Mouse (Mus musculus): ENCODE measurements at regions not wholly inside any gene's neighbourhood (a gene's known extent, or its start where the extent isn't known, plus 50 kb on each side); places are given as distances from the start of the nearest gene placed in this dataset.

DNA sequence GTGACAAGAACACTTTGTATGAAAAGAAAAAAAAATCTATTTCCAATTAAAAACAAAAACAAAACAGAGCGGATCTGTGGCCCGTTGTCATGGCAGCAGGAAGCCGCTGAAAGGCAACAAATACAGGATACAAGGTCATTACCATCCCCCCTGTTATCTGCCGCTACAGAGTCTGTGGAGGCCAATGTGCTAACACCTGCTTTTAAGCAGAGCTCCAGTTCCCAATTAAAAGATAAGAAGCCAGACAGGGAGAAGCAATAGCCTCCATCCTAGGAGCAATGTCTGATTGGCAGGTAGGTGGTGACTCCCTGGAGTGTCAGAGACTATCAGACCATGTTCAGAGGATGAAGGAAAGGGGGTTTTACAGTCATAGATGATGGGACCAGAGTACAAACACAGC, 587.5 kb upstream of the Gm10131 start:
- H3K36me3 ChIP-seq = no peaks in the 10 kb centered on the region
- no peak overlapping the region for H3K4me3 ChIP-seq (replicated peaks)
- H3K27ac ChIP-seq = no peak overlapping the region
- no peak overlapping the region for H3K4me2 ChIP-seq
- no peak overlapping the region for H3K9ac ChIP-seq
- ATAC-seq (ENCODE audit: insufficient read depth, low FRiP score, low read depth) = no peak
- H3K9me3 ChIP-seq = no peaks in the 10 kb centered on the region
- no peaks in the 10 kb centered on the region for H3K27me3 ChIP-seq (replicated peaks)
- 59% methylated on average over 4 of the region's 4 CpGs for WGBS
- H3K4me1 ChIP-seq = no peaks in the 10 kb centered on the region

DNA sequence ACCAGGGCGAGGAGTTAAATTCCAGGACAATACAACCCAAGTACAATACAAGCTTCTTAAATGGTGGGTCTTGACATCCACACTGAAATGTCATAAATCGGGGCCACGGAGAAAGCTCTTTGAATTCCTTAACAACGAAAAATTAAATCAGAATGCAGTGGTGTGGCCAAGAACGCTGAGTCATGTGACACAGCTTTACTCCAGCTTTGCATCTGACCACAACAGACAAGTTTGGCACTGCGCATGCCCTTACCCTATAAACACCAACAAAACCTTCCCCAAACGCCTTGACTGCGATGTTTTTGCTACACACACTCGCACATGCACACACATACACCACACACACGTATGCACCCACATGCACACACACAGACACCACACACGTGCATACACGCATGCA, 584.8 kb upstream of the Gm10131 start:
- Histone ChIP-seq H3K9me3 (no peaks in the 10 kb centered on the region), H3K27me3 (replicated peaks) (no peaks in the 10 kb centered on the region), H3K9ac (no peak overlapping the region), H3K4me2 (no peak overlapping the region), H3K36me3 (no peaks in the 10 kb centered on the region), H3K27ac (no peak overlapping the region), H3K4me3 (replicated peaks) (no peak overlapping the region), H3K4me1 (no peaks in the 10 kb centered on the region)
- 86% methylated on average over 12 of the region's 12 CpGs for WGBS
- ATAC-seq (ENCODE audit: insufficient read depth, low FRiP score, low read depth) = no peak

DNA sequence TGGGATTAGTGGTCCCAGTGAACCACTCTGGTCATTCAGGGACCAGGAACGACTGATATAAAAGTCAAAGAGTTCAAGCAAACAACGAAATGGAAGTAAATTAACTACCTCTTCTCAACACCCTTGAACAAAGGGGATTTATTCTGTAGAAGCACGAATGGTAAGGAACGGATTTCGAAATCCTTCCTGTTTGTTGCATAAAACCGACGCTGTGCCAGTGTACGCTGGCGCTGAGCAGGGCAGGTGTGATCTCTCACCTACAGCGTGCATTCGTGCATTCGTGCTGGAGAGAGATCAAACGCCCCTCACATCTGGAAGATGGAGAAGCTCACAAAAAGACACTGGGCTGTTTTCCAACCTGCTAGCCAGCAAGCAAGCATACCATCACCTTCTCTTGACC, 581.1 kb upstream of the Gm10131 start:
- Histone ChIP-seq H3K4me1 (0 out of 2 replicates have a peak, but pooled peaks cover 6% of the 10 kb centered on the region), H3K36me3 (no peaks in the 10 kb centered on the region), H3K9ac (no peak overlapping the region), H3K27me3 (replicated peaks) (no peaks in the 10 kb centered on the region), H3K27ac (no peak overlapping the region), H3K9me3 (no peaks in the 10 kb centered on the region), H3K4me2 (no peak overlapping the region), H3K4me3 (replicated peaks) (no peak overlapping the region)
- ATAC-seq (ENCODE audit: insufficient read depth, low FRiP score, low read depth) = no peak
- WGBS = 47% methylated on average over 13 of the region's 13 CpGs

DNA sequence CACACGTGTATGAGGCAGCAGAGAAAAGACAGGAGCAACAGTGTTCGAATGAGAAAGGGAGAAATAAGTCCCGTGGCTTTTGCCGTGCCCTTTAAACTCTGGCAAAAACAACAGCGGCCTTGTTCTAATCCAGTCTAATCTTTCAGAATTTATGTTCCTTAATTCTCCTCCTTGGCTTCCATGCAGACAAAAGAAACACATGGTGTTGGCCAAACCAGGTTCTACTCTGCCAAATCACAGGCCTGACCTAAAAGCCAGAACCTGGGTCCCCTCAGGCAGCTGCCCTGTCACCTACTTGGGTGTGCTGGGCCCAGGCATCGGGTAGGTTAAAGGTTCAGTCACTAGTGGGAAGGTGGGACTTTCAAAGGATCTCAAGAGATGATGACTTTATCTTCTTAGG, 580.2 kb upstream of the Gm10131 start:
- ATAC-seq (ENCODE audit: insufficient read depth, low FRiP score, low read depth) = no peak
- Histone ChIP-seq H3K4me1 (0 out of 2 replicates have a peak, but pooled peaks cover 6% of the 10 kb centered on the region), H3K9me3 (no peaks in the 10 kb centered on the region), H3K27ac (no peak overlapping the region), H3K4me3 (replicated peaks) (no peak overlapping the region), H3K4me2 (no peak overlapping the region), H3K9ac (no peak overlapping the region), H3K27me3 (replicated peaks) (no peaks in the 10 kb centered on the region), H3K36me3 (no peaks in the 10 kb centered on the region)
- WGBS = 77% methylated on average over 6 of the region's 6 CpGs

DNA sequence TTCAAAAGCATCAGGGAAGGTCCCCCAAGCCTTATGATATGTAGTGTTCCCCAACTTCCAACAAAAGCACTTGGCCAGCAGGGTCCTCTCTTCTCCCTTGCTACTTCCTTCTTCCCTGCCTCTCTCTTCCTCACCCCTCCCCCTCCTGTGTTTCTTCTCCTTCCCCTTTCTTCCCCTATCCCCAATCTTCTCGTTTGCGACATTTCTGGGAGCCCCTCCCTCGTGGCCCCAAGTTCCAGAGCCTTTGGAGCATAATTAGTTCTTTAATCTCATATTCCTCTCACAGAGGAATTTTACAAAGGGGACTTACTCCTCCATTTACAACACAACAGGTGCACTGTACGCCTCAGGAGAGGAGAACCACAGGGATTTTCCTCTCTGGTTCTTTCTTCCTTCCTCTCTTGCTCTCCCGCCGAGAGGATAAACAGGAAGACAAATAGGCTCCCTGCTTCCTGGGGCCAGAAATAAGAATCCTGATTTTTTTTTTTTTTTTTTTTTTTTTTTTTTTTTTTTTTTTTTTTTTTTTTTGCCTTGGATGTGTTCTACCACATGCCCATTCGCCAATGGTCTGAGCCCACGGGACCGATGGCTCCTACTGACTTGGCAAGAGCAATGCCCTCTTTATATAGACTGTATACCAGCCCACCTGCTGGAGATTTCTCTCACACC, 578.4 kb upstream of the Gm10131 start:
- H3K27ac ChIP-seq = no peak overlapping the region
- H3K36me3 ChIP-seq = no peaks in the 10 kb centered on the region
- H3K4me1 ChIP-seq = 0 out of 2 replicates have a peak, but pooled peaks cover 6% of the 10 kb centered on the region
- no peaks in the 10 kb centered on the region for H3K27me3 ChIP-seq (replicated peaks)
- 14% methylated on average over 9 of the region's 9 CpGs for WGBS
- H3K4me2 ChIP-seq = peak overlapping the region; percentile 47
- ATAC-seq (ENCODE audit: insufficient read depth, low FRiP score, low read depth) = no peak
- peak overlapping the region; percentile 28 for H3K4me3 ChIP-seq (replicated peaks)
- H3K9ac ChIP-seq = no peak overlapping the region
- no peaks in the 10 kb centered on the region for H3K9me3 ChIP-seq

DNA sequence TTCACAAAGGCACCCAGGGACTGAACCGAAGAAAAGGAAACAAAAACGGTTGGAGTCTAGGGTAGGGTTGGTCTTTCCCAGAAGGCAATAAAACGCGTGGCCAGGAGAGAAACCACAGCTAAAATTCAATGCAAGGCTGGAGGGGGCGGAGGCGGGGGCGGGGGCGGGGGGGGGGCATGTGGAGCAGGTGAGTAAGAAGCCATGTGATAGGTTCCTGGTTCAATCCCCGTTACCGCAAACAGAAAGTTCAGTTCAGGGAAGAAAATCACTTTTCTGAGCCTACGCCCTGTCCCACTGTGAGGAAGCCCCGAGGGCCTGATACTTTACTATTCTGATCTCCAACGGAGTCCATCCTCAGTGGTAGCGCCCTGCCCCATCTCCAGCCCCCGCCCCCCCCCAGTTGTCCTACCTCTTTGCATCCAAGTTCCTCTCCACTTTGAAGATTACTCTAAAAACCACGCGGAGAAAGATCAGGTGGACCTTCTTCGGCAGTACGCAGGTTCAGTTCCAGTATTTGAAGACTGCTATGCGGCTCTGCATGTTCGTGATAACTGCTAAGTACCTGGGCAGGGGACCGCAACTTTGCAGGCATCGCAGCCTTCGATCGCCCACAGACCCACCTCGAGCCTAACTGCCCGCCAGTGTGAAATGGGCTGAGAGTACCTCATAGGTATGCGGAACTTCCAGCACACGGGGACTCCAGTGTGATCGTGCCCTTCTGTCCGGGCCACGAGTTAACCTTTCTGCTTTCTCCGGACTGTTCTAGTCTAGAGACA, 577.7 kb upstream of the Gm10131 start:
- H3K4me2 ChIP-seq = peak overlapping the region; percentile 47
- H3K27me3 ChIP-seq (replicated peaks) = no peaks in the 10 kb centered on the region
- no peak overlapping the region for H3K9ac ChIP-seq
- 0 out of 2 replicates have a peak, but pooled peaks cover 6% of the 10 kb centered on the region for H3K4me1 ChIP-seq
- no peaks in the 10 kb centered on the region for H3K36me3 ChIP-seq
- no peak overlapping the region for H3K27ac ChIP-seq
- WGBS = 18% methylated on average over 33 of the region's 33 CpGs
- ATAC-seq (ENCODE audit: insufficient read depth, low FRiP score, low read depth) = peak; percentile 35; the same call in 1 of the 2 replicates
- H3K9me3 ChIP-seq = no peaks in the 10 kb centered on the region
- H3K4me3 ChIP-seq (replicated peaks) = peak overlapping the region; percentile 28

DNA sequence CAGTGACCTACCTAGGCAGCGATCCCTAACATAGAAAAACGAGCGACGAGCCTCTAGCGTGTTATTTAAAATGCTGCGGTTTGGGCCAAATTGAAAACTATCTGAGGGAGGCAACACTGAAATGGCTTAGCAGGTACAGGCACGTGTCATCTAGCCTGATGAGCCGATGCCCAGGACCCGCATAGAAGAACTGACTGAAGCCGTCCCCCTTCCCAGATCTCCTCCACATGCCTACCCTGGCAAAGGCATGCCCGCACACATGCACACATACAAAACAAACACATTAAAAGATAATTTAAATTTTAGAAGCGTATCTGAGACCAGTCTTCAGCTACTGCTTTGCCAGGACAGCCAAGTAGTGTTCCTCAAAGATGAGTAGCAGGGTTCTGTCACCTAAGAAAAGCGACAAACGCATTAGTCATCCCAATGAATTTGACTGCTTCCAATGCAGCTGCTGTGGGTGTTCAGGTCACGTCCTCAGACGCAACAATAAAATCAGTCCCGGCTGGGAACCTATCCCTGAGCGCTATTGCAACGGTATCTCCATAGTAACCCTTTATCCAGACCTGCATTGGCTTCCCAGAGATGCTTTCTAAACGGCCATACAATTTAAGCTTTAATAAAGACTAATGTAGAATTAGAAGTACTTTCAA, 577.0 kb upstream of the Gm10131 start:
- Histone ChIP-seq H3K27me3 (replicated peaks) (no peaks in the 10 kb centered on the region), H3K27ac (no peak overlapping the region), H3K9ac (no peak overlapping the region), H3K4me3 (replicated peaks) (peak overlapping the region; percentile 28), H3K4me1 (0 out of 2 replicates have a peak, but pooled peaks cover 6% of the 10 kb centered on the region), H3K36me3 (no peaks in the 10 kb centered on the region), H3K4me2 (peak overlapping the region; percentile 47), H3K9me3 (no peaks in the 10 kb centered on the region)
- ATAC-seq (ENCODE audit: insufficient read depth, low FRiP score, low read depth) = 0 out of 2 replicates have a peak, but pooled peaks have one; percentile 27
- WGBS = 68% methylated on average over 20 of the region's 20 CpGs

DNA sequence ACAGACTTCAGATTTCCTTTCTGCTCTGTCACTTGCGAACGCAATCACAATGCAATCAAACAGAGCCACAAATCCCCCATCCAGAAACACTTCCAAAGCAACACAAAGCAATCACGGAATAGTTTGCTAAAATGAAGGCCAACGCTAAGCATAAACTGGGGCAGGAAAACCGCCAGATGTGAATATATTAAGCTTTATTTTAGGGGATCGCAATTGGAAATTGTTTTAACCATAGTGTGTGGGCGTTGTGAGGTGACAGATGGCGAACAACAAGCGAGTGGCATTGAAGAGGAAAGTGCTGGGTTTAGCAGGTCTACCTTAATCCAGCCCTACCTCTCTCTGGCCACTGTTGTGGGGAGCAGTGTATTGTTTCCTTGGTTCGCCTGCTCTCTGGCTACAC, 574.8 kb upstream of the Gm10131 start:
- Histone ChIP-seq H3K36me3 (no peaks in the 10 kb centered on the region), H3K9ac (no peak overlapping the region), H3K27ac (no peak overlapping the region), H3K27me3 (replicated peaks) (no peaks in the 10 kb centered on the region), H3K9me3 (no peaks in the 10 kb centered on the region), H3K4me3 (replicated peaks) (no peak overlapping the region), H3K4me1 (0 out of 2 replicates have a peak, but pooled peaks cover 6% of the 10 kb centered on the region), H3K4me2 (no peak overlapping the region)
- ATAC-seq (ENCODE audit: insufficient read depth, low FRiP score, low read depth) = no peak
- 88% methylated on average over 10 of the region's 10 CpGs for WGBS

DNA sequence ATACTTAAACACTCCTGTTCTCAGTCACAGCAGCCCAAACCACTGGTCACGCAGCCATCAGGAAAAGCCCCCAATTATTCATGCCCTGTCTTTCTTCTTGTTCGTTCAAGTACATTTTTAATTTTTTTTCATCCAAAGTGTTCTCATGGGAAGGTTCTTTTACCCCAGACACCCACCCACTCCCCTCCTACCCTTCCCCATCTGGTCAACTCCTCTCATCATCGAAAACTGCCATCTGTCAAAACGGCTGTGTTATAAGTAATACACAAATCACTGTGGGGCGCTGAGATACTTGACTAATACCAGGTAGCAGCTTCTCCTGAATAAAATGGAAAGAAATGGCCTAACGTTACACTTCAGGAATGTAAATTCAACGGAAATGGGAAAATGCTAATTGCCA, 573.1 kb upstream of the Gm10131 start:
- Histone ChIP-seq H3K27ac (no peak overlapping the region), H3K9me3 (no peaks in the 10 kb centered on the region), H3K36me3 (no peaks in the 10 kb centered on the region), H3K9ac (no peak overlapping the region), H3K4me3 (replicated peaks) (no peak overlapping the region), H3K27me3 (replicated peaks) (no peaks in the 10 kb centered on the region), H3K4me1 (0 out of 2 replicates have a peak, but pooled peaks cover 9% of the 10 kb centered on the region), H3K4me2 (no peak overlapping the region)
- WGBS = 69% methylated on average over 7 of the region's 7 CpGs
- no peak for ATAC-seq (ENCODE audit: insufficient read depth, low FRiP score, low read depth)

DNA sequence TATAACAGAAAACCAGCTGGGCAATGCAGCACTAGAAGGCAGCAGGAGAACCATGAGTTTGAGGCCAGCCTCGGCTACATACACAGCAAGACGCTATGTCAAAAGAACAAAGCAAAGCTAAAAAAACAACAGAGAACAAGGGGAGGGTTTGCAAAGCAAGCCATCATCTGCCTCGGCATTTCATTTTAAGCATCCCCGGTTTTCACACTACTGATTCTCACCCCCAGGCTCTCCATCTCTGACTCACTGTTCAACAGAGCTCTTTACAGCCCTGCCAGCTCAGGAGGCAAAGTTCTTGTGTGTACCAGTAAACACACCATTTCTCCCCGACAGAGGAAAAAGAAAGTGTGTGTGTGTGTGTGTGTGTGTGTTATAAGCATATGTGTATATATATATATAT, 571.6 kb upstream of the Gm10131 start:
- H3K9ac ChIP-seq = no peak overlapping the region
- no peaks in the 10 kb centered on the region for H3K9me3 ChIP-seq
- WGBS = 79% methylated on average over 5 of the region's 5 CpGs
- H3K36me3 ChIP-seq = no peaks in the 10 kb centered on the region
- H3K4me1 ChIP-seq = 0 out of 2 replicates have a peak, but pooled peaks cover 3% of the 10 kb centered on the region
- H3K4me2 ChIP-seq = no peak overlapping the region
- ATAC-seq (ENCODE audit: insufficient read depth, low FRiP score, low read depth) = no peak
- H3K27me3 ChIP-seq (replicated peaks) = no peaks in the 10 kb centered on the region
- no peak overlapping the region for H3K27ac ChIP-seq
- H3K4me3 ChIP-seq (replicated peaks) = no peak overlapping the region

DNA sequence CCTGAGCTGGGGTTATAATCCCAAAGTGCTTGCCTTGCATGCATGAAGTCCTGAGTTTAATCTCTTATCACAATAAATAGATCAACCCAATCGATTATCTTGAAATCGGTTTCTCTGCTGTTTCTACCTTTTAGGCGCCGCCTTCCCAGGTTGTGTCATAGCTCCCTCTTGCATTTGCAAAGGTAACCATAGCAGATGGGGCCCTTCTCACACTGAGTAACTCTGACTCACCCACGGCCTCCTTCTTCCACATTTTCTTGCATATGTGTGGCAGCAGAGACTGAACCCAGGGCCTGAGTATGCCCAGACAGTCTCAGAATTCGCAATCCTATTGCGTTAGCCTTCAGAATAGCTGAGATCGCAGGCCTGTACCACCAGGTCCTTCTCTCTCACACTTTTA, 570.7 kb upstream of the Gm10131 start:
- WGBS = 91% methylated on average over 8 of the region's 8 CpGs
- Histone ChIP-seq H3K9ac (no peak overlapping the region), H3K4me2 (no peak overlapping the region), H3K4me3 (replicated peaks) (no peak overlapping the region), H3K27ac (no peak overlapping the region), H3K9me3 (no peaks in the 10 kb centered on the region), H3K36me3 (no peaks in the 10 kb centered on the region), H3K27me3 (replicated peaks) (no peaks in the 10 kb centered on the region), H3K4me1 (0 out of 2 replicates have a peak, but pooled peaks cover 3% of the 10 kb centered on the region)
- no peak for ATAC-seq (ENCODE audit: insufficient read depth, low FRiP score, low read depth)

All from stomach, embryonic 15.5 days (tissue).